Mouse (Mus musculus) heart, postnatal 0 days (tissue): ENCODE results near the gene Ccnl1. TPM values are rescaled to one million over a fixed set of nuclear protein-coding genes. Genes with fewer than 3 reads are reported as not detected.

Source experiments
- ATAC-seq: fragments of 200-750 bp; cut with Nextera tagmentation; 2 replicates; pipeline ENCODE4 v1.8.0; 2017; ENCODE audit warnings: low read depth, moderate number of reproducible peaks, moderate library complexity; ENCODE audit not compliant: insufficient read depth
- DNase-seq: peaks from one replicate; pipeline ENCODE4 v3.0.0-alpha.2; 2016; ENCODE audit warnings: low spot score
- H3K27ac ChIP-seq: fragments of 300-500 bp; sonication (generic); 2 replicates; pipeline ENCODE4 v1.5.1; 2014; ENCODE audit warnings: low read depth, mild to moderate bottlenecking
- H3K27me3 ChIP-seq: fragments of 300-500 bp; sonication (generic); 2 replicates; pipeline ENCODE4 v1.6.1; 2014; ENCODE audit warnings: low read length, mixed read lengths; ENCODE audit not compliant: control insufficient read depth, insufficient read depth
- H3K36me3 ChIP-seq: fragments of 300-500 bp; sonication (generic); replicated peaks from 2 replicates; pipeline ENCODE4 v1.6.1; 2014; ENCODE audit warnings: low read length, mixed read lengths; ENCODE audit not compliant: control insufficient read depth, insufficient read depth
- H3K4me1 ChIP-seq: fragments of 300-500 bp; sonication (generic); 2 replicates; pipeline ENCODE4 v1.6.1; 2014; ENCODE audit warnings: antibody characterized with exemption; ENCODE audit not compliant: control insufficient read depth, insufficient read depth
- H3K4me2 ChIP-seq: fragments of 300-500 bp; sonication (generic); 2 replicates; pipeline ENCODE4 v1.6.1; 2014; ENCODE audit warnings: low read depth, mild to moderate bottlenecking, low read length, moderate library complexity
- H3K4me3 ChIP-seq: fragments of 300-500 bp; sonication (generic); 2 replicates; pipeline ENCODE4 v1.5.1; 2014; ENCODE audit warnings: low read depth, low read length
- H3K9ac ChIP-seq: fragments of 300-500 bp; sonication (generic); replicated peaks from 2 replicates; pipeline ENCODE4 v1.6.1; 2014; ENCODE audit warnings: low read depth, low read length, mixed read lengths
- H3K9me3 ChIP-seq: fragments of 300-500 bp; sonication (generic); replicated peaks from 2 replicates; pipeline ENCODE4 v1.6.1; 2016; ENCODE audit warnings: low read length; ENCODE audit not compliant: control insufficient read depth
- CTCF ChIP-seq: IDR thresholded peaks from 2 replicates; pipeline ENCODE4 v1.5.1; 2016; ENCODE audit warnings: antibody characterized with exemption, control low read depth, low read depth
- EP300 ChIP-seq: IDR thresholded peaks from 2 replicates; pipeline ENCODE4 v1.6.1; 2016; ENCODE audit warnings: antibody characterized with exemption, low read depth
- WGBS: fragments of 180-500 bp; shearing (Covaris S2); extraction: QIAGEN DNeasy Blood & Tissue Kit; methylation state at CpG from one replicate; pipeline ENCODE4 v1.1.7; 2014; 5-methylcytosine and 5-hydroxymethylcytosine counted together
- polyA plus RNA-seq: library from polyadenylated mRNA; unstranded; fragments of >200 nt; fragmentation: Nextera tagmentation; extraction: Ambion mirVana; gene quantifications from 2 replicates; pipeline ENCODE4 v1.2.1, GENCODE M21; 2015
- total RNA-seq: library from RNA; depleted of rRNA; stranded (reverse); fragments of >200 nt; gene quantifications from 2 replicates; pipeline ENCODE4 v1.2.3, GENCODE M21; 2014; ENCODE audit warnings: low replicate concordance

Ccnl1 gene
- total and polyA plus RNA-seq, 2 experiments from 2014 or later = 33.9 to 38.5 TPM

- DNase-seq (no peak), ATAC-seq (no peak)
- Histone ChIP-seq H3K4me1 (peaks cover 7% of the 10 kb centered on the region; the same call in 1 of the 2 replicates), H3K9ac (no peak overlapping the region), H3K4me3 (no peak overlapping the region), H3K27ac (no peak overlapping the region; the same call in 1 of the 2 replicates), H3K9me3 (no peaks in the 10 kb centered on the region), H3K4me2 (no peak overlapping the region), H3K36me3 (no peaks in the 10 kb centered on the region), H3K27me3 (no peaks in the 10 kb centered on the region)
- TF ChIP-seq EP300 (no peak), CTCF (no peak)
- whole genome bisulfite sequencing = 65% methylated on average over 4 of the region's 4 CpGs
Measured at GRCm38 (mm10) chr3:65962270-65962930, 4.4 kb upstream of the Ccnl1 start.

GRCm38 (mm10) chr3:65960291-65960945, 2.4 kb upstream of the Ccnl1 start:
- Histone ChIP-seq H3K9me3 (no peaks in the 10 kb centered on the region), H3K9ac (no peak overlapping the region), H3K27me3 (no peaks in the 10 kb centered on the region), H3K4me2 (no peak overlapping the region), H3K4me3 (no peak overlapping the region), H3K36me3 (peaks cover 12% of the 10 kb centered on the region), H3K4me1 (peaks cover 21% of the 10 kb centered on the region), H3K27ac (no peak overlapping the region)
- WGBS = 84% methylated on average over 5 of the region's 5 CpGs
- DNase-seq (no peak), ATAC-seq (no peak)
- TF ChIP-seq CTCF (no peak), EP300 (no peak)

- TF ChIP-seq CTCF = no peak
- no peak for TF ChIP-seq EP300
- H3K9me3 ChIP-seq = no peaks in the 10 kb centered on the region
- H3K36me3 ChIP-seq = peaks cover 16% of the 10 kb centered on the region
- 72% methylated on average over 3 of the region's 3 CpGs for WGBS
- ATAC-seq (no peak), DNase-seq (no peak)
- 0 out of 2 replicates have a peak overlapping the region, but pooled peaks have one; percentile 99 for H3K4me3 ChIP-seq
- peaks cover 21% of the 10 kb centered on the region for H3K4me1 ChIP-seq
- peak overlapping the region; percentile 100; the same call in 1 of the 2 replicates for H3K9ac ChIP-seq
- H3K4me2 ChIP-seq = peak overlapping the region; percentile 73; the same call in 1 of the 2 replicates
- H3K27me3 ChIP-seq = no peaks in the 10 kb centered on the region
- peak overlapping the region; percentile 100; the same call in 1 of the 2 replicates for H3K27ac ChIP-seq
Measured at GRCm38 (mm10) chr3:65959416-65960001, 1.5 kb upstream of the Ccnl1 start.

GRCm38 (mm10) chr3:65958840-65959185, 764 bp upstream of the Ccnl1 start:
- Histone ChIP-seq H3K36me3 (peaks cover 21% of the 10 kb centered on the region), H3K9ac (peak overlapping the region; percentile 100), H3K4me3 (peak overlapping the region; percentile 99), H3K27me3 (no peaks in the 10 kb centered on the region), H3K27ac (peak overlapping the region; percentile 100), H3K9me3 (no peaks in the 10 kb centered on the region), H3K4me1 (peaks cover 21% of the 10 kb centered on the region), H3K4me2 (peak overlapping the region; percentile 73)
- DNase-seq (no peak), ATAC-seq (no peak)
- 10% methylated on average over 9 of the region's 9 CpGs for WGBS
- TF ChIP-seq CTCF = no peak
- TF ChIP-seq EP300 = no peak

GRCm38 (mm10) chr3:65957271-65958101, 563 bp downstream of the Ccnl1 start:
- H3K27ac ChIP-seq = peak overlapping the region; percentile 100
- 1% methylated on average over 81 of the region's 94 CpGs for WGBS
- peaks cover 21% of the 10 kb centered on the region for H3K4me1 ChIP-seq
- peaks cover 28% of the 10 kb centered on the region for H3K36me3 ChIP-seq
- H3K9me3 ChIP-seq = no peaks in the 10 kb centered on the region
- no peaks in the 10 kb centered on the region for H3K27me3 ChIP-seq
- peak; percentile 71 for ATAC-seq
- H3K9ac ChIP-seq = peak overlapping the region; percentile 100
- TF ChIP-seq CTCF = peak; percentile 25
- TF ChIP-seq EP300 = peak; percentile 47; the same call in 1 of the 2 replicates
- peak overlapping the region; percentile 99 for H3K4me3 ChIP-seq
- peak; percentile 71 for DNase-seq
- H3K4me2 ChIP-seq = peak overlapping the region; percentile 73
